Mouse (Mus musculus): ENCODE measurements around the gene Mbd3l2.

GRCm38 (mm10) chr9:18456520-18456919 is 26.1 kb downstream of the Mbd3l2 start:
- TF ChIP-seq CTCF (IDR thresholded peaks at IDR 0.05; ENCODE audit: low read depth) (no peak), EP300 (IDR thresholded peaks at IDR 0.05; ENCODE audit: low read depth) (no peak)
